In genomic region chr11:74956006-74956405, GRCm38 (mm10) we compare ENCODE assay signal across 25 mouse cellular contexts.
"Had no signal": no experiment of that assay in that cellular context is flagged by ENCODE, and none has a peak within 500 bp of the region (broad histone marks: within the 10 kb centered on the region; RNA-seq: fewer than 3 reads in every experiment).

No protein-coding gene starts in this region.

- DNase-seq: gastrocnemius, postnatal 14 days; gastrocnemius, postnatal 36 days; heart, adult 2 months; heart, postnatal 14 days; heart, postnatal 36 days; kidney, adult 11 months; kidney, adult 2 months; kidney, adult 9 months; kidney, postnatal 14 days; kidney, postnatal 4 days; liver; liver, embryonic 13.5 days had no signal

- H3K4me2 ChIP-seq: heart, embryonic 13.5 days; heart, embryonic 15.5 days; hindbrain, embryonic 13.5 days; hindbrain, embryonic 15.5 days; kidney, embryonic 15.5 days; limb, embryonic 12.5 days; liver, embryonic 11.5 days; liver, embryonic 13.5 days; liver, embryonic 15.5 days had no signal

- ATAC-seq: hindbrain, postnatal 0 days had no signal

- H3K36me3 ChIP-seq: liver, embryonic 13.5 days had no signal

- H3K9me3 ChIP-seq: heart, embryonic 13.5 days; heart, embryonic 15.5 days; hindbrain, embryonic 13.5 days; hindbrain, embryonic 15.5 days; kidney, embryonic 15.5 days; limb, embryonic 10.5 days; limb, embryonic 12.5 days; liver, embryonic 13.5 days; liver, embryonic 15.5 days had no signal

- H3K27ac ChIP-seq: heart, adult 2 months; heart, embryonic 13.5 days; heart, embryonic 15.5 days; hindbrain, embryonic 13.5 days; hindbrain, embryonic 15.5 days; hindbrain, postnatal 0 days; kidney, embryonic 15.5 days; kidney, postnatal 0 days; layer of hippocampus, adult 2 months; left cerebral cortex, adult 2 months; limb, embryonic 10.5 days; limb, embryonic 12.5 days; liver, embryonic 13.5 days; liver, embryonic 15.5 days had no signal

- H3K27me3 ChIP-seq: heart, embryonic 13.5 days; heart, embryonic 15.5 days; hindbrain, embryonic 13.5 days; hindbrain, embryonic 15.5 days; kidney, embryonic 15.5 days; limb, embryonic 12.5 days; liver, embryonic 13.5 days; liver, embryonic 15.5 days had no signal

- H3K4me3 ChIP-seq: heart, adult 2 months; heart, embryonic 13.5 days; heart, embryonic 15.5 days; hindbrain, embryonic 13.5 days; hindbrain, embryonic 15.5 days; kidney, embryonic 15.5 days; layer of hippocampus, adult 2 months; left cerebral cortex, adult 2 months; limb, embryonic 10.5 days; limb, embryonic 12.5 days; liver, embryonic 13.5 days; liver, embryonic 15.5 days had no signal

- H3K9ac ChIP-seq: heart, embryonic 13.5 days; heart, embryonic 15.5 days; hindbrain, embryonic 13.5 days; hindbrain, embryonic 15.5 days; kidney, embryonic 15.5 days; limb, embryonic 12.5 days; liver, embryonic 13.5 days; liver, embryonic 15.5 days had no signal

- H3K4me1 ChIP-seq: hindbrain, embryonic 13.5 days; hindbrain, embryonic 15.5 days; limb, embryonic 10.5 days; limb, embryonic 12.5 days had no signal
